Mouse (Mus musculus) left cerebral cortex, postnatal 36 days (tissue): ENCODE results near the gene Fgfr2. TPM values are rescaled to one million over a fixed set of nuclear protein-coding genes. Genes with fewer than 3 reads are reported as not detected.

Experiments
- DNase-seq, 2 experiments: peaks; one replicate each; pipeline ENCODE4 v3.0.0; 2021 to 2022; ENCODE audit warnings: low spot score in 2 of 2, mixed read lengths in 1 of 2
- intact Hi-C: fragments of 180-260 bp; cut with DNase I; formaldehyde crosslinking; loops from one replicate; pipeline ENCODE4 v1.15.1; 2025
- total RNA-seq, 2 experiments: library from RNA; stranded (reverse); gene quantifications; 2 replicates each; pipeline ENCODE4 v1.2.3; 2021

The Fgfr2 gene
- total RNA-seq, 2 experiments from 2014 or later: 41.6 to 46.6 TPM

DNA sequence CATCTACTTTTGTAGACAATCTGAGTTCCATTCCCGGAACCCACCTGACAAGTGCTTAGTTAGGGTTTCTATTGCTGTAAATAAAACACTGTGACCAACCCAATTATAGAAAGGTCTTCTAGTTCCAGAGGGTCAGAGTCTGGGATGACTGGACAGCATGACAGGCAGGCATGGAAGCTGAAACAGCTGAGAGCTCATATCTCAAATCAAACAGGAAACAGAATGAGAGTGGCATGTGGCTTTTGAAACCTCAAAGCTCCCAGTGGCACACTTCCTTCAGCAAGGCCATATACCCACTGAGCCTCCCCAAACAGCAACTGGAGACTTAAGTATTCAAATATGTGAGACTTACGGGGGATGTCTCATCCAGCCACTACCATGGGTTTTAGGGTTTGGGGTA is 250.1 kb downstream of the Fgfr2 start:
- intact Hi-C loops: no loop called here
- DNase-seq: no peak

DNA sequence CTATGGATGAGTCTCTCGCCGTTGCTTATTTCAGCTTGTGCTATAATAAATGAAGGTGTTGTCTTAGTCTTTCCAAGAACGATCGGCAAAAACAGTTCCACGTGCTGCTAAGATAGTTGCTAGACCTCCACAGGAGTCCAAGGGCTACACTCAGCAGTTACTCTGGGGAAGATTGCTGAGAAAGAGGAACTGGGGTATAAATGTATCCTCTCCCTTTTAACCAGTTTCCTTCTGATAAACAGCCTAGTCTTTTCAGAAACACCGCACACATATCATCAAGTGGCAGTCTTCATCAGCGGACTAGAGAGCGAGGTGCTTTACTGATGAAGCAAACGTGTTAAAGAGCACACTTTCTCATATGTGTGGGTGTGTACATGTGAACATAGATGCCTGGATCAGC is 256.8 kb downstream of the Fgfr2 start:
- intact Hi-C loops: no loop called here
- DNase-seq: no peak

DNA sequence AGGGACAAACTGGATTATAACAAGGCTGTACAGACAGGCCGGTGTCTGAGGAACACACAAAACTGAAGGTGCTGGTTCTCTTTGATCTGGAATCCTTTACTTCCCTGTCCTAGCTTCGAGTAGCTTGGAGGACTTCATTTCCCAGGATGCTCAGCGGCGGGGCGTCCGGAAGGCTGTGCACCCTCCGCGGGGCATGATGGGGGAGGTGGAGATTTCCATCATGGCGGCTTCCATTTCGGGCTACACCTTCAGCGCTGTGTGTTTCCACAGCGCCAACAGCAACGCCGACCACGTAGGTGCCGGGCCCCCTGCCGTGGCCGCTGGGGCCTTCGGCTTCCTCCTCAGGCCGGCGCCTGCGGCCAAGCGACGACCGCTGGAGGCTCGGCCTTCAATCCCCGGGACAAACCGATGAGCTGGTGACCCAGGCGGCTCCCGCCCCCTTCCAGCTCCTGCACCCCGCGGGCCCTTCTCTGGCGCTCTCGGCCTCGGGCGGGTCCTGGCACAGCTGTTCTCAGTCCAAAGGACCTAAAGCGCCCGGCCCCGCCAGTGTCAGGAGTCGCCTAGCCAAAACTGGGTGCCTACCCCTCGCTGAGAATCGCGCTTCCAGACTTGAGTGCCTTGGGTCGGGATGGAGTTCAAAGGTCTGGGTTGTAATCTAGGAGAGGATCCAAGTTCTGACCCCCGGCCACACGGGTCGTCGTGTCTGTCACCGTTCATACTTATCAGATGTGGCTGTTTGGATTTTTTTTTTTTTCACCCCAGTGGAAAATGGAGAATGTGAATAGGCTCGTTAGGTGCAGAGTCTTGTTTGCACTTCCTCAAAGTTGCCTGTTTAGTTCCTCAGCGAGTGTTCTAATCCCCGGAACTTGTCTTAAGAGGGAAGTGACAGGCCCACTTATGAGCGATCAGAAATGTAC is 263.9 kb downstream of the Fgfr2 start, which contains the start of gene Abraxas2:
Abraxas2 (plus strand) TSS at position 184 of the 917 bp plus-strand sequence.
- intact Hi-C loops: no loop called here
- peak; percentile 92 to 93 for DNase-seq

DNA sequence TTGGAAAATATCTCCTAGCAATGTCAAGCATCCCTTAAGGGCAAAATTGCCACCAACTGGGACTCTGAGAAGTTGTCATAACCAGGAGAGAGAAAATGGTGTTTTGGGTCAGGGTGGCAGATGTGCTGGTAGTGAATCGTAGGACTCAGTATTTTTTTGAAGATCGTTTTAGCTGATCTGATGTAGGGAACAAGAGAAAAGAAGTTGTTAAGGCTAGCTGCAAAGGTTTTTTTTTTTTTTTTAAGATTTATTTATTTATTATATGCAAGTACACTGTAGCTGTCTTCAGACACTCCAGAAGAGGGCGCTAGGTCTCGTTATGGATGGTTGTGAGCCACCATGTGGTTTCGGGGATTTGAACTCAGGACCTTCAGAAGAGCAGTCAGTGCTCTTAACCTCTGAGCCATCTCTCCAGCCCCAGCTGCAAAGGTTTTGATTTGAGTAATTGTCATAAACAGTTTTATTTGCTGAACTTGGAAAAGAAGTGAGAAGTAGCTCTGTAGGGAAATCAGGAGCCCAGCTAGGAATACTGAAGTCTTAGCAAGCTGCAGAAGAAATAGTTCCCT is 265.0 kb downstream of the Fgfr2 start:
- DNase-seq: no peak
- intact Hi-C loops: no loop called here

DNA sequence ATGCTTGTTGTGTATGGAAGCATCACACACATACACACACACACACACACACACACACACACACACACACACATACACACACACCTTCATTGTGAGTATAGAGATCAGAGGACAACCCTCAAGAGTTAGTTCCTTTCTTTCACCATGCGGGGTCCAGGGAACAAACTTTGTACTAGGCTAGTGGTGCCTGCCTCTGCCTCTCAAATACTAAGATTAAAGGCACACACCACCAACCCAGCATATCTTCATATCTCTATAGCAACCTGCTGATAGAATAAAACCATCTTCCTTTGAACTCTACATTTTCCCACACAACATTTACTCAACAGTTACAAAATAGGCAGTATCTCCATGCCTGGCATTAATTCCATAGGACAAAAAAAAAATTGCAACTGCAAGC is 267.1 kb downstream of the Fgfr2 start:
- DNase-seq: no peak
- intact Hi-C loops: no loop called here

DNA sequence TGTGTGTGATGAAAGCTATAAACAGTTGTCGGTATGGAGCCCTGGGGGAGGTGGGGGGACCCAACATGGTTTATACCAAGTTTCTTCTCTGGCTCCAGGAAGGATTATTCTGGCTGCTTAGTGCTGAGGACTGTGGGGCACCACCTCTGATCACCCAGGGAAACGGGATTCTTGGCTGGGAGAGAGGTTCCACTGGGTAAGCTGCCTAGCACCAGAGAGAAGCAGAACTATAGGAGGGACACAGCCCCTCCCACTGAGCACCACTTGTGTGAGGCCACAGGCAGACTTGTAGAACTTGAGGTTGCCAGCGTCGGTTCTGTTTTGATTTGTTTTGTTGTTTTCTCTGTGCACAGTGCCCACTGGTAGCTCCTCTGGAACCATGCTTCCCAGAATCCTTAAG is 269.2 kb downstream of the Fgfr2 start:
- intact Hi-C loops: loop anchor here (5.0 kb wide), 1 partner anchor 42 kb away; the partner anchor contains the start of gene Fam53b
- no peak for DNase-seq

DNA sequence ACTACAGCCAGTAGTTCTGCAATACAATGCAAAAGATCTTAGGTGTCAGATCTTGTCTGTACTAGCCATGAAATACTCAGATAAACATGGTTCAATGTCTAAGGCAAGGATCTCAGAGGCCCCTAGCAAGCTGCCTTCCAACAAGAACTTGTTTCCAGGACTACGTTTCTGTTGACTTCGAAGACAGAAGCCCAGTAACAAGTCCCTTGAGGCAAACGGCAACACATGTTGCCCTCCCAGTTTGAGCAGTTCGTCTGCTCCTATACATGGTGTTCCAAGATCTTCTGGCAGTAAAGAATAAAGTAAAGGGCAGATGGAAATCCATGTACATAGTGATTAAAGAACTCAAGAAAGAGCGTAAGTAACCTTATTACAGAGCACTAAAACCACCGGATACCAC is 269.8 kb downstream of the Fgfr2 start:
- intact Hi-C loops: loop anchor here (5.0 kb wide), 1 partner anchor 41 kb away; the partner anchor contains the start of gene Fam53b
- no peak for DNase-seq

DNA sequence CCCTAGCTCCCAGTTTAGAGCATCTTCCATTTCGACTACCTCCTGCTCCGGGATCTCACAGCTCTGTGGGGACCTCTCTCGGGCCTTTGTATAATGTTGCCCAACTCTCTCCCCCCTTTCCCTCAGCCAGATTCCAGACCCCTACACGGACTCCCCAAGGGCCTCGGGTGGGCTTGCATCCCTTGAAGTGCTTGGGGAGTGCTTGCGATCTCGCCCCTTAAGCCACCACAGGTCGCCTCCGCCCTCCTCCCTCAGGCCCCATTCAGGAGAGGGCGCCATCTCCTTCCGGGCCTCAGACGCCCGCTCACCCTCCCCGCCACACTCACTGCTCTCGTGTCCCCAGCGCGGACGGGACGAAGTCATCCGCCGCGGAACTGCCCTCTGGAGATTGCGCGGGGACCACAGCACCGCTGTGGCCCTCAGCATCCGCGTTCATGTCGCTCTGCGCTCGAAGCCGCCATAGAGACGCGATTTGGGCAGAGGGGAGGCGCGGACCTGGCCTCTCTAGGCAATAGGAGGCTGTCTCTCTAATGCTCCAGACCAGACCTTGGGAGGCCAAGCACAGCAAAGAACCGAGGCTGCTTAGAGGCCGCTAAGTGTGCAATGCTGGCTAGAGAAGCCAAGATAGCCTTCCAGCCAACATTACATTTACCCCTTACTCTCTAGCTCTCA is 270.8 kb downstream of the Fgfr2 start, which contains the start of gene Eef1akmt2:
Eef1akmt2 (minus strand) TSS at position 501 of the 672 bp plus-strand sequence.
- intact Hi-C loops: loop anchor here (5.0 kb wide), 1 partner anchor 40 kb away; the partner anchor contains the start of gene Fam53b
- DNase-seq: peak; percentile 85 to 87

DNA sequence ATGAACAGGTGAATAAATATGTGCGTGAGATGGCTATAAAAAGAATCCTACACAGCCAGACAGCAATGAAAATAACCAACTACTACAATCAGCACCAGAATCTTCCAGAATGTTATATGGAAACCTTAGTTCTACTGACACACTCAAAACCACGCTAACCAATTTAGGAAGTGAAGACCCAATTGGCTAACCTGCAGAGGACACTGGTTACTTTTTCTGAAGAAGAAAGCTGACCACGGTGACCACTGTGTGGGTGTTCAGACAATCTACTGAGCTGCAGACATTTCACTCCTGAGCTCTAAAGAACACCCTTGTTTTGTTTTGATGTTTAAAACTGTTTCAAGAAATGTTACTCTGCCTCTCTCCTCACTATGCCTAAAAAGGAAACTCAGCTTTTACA is 280.0 kb downstream of the Fgfr2 start:
- intact Hi-C loops: no loop called here
- DNase-seq: no peak

DNA sequence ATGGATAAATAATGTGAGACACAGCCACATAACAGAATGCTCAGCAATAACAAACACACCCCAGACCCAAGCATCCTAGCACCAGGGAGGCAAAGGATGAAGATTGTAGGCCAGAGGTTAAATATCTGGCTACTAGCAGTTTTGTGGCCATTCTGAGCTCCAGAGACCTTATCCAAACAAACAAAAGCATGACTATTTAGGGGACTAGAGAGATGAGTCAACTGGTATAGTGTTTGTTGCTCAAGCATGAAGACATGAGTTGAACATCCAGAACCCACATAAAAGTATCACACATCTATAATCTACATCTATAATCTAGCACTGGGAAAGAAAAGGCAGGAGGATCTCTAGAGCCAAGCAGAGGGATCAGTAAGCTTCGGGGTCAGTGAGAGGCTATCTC is 280.7 kb downstream of the Fgfr2 start:
- no peak for DNase-seq
- intact Hi-C loops: no loop called here

DNA sequence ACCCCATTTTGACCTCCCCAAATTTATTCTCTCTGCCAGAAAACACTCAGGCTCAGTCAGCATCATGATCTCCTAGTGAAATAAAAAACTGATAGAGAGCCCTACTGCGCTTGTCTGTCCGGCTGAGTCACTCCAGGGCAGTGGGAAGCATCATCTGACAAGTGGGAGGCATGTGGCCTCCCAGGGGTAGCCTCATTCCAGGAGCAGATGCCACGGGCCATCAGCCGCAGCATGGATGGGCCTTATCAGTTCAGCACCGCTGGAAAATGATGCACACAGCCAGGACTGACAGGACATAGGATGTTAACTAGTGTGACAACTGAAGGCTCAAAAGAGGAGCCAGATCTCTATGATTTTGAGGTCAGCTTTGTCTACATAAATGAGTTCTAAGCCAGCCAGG is 281.9 kb downstream of the Fgfr2 start:
- intact Hi-C loops: no loop called here
- no peak for DNase-seq

DNA sequence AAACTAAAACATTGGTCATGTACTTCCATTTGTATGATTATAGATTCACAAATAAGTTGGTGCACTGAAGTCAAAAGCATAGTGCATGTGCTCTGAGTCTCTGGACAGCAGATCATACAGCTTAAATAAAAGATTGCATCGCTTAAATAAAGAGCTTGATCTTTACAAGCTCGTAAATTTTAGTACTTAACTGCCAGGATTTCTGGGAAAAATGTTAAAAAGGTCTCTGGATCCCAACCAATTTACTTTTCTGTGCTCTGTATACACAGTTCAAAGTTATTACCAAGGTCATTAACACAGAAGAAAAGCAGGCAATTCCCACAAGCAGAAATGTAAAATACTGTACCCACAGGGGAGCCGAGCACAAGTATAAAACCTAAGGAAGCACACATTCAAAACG is 292.2 kb downstream of the Fgfr2 start:
- no peak for DNase-seq
- intact Hi-C loops: no loop called here

DNA sequence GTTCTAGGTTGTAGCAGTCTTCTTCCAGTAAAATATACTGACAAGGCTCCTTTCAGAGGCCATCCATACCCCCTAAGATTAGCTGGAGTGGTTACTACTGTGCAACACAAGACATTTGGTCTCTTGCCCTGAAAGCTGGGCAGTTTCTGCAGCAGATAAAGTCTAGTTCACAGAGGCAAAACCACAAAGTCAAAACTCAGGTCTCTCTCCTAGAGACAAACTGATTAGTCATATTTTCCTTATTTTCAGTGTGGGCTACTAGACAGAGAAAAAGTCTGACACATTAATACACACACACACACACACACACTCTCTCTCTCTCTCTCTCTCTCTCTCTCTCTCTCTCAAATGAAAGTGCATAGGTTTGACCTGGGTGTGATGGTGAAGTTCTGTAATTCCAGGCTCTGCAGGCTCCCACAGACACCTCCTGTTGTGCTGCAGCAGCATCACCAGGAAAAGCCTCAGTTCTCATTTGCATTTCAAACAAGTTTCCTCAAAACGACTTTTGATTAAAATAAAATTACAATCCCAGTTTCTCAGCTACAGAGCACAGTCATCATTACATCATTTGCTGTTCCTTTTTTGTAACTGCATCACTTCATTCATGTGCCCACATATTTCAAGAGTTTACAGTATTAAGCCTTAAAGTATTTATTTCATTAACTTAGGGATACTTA is 298.7 kb downstream of the Fgfr2 start:
- no peak for DNase-seq
- intact Hi-C loops: no loop called here

DNA sequence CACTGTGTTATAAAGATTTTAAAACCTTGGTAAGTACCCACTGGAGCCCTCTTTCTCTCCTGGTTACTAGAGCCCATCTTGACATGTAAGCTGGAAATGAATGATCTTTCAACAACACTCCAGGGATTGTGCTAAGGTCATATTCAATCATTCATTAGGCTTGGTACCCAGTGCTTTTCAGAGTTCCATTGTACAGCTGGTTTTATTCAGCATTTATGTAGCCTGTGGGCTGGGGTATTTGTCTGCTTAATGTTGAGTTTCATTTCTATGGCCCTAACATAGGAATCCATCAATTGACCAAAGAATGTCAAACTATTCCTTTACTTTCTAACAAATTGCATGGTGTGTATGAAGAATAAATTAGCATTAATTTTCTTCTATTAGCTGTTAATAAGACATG is 299.3 kb downstream of the Fgfr2 start:
- no peak for DNase-seq
- intact Hi-C loops: no loop called here

DNA sequence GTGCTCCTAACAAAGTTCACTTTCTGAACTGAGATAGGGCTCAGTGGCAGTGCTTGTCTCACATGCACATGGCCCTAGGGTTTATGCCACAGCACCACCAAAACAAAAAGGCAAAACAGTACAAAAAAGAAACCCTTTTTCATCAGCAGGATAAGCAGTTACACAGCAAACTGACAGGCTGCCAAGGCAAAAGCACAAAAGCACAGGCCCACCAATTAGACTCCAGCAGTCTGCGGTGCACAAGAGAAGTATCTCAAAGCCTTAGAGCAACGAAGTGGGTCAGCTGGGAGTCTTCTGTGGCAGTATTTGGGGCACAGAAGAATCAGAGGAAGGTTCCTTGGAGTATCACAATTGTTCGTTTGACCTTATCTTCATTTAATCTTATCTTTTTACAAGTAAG is 302.5 kb downstream of the Fgfr2 start:
- no peak for DNase-seq
- intact Hi-C loops: no loop called here

DNA sequence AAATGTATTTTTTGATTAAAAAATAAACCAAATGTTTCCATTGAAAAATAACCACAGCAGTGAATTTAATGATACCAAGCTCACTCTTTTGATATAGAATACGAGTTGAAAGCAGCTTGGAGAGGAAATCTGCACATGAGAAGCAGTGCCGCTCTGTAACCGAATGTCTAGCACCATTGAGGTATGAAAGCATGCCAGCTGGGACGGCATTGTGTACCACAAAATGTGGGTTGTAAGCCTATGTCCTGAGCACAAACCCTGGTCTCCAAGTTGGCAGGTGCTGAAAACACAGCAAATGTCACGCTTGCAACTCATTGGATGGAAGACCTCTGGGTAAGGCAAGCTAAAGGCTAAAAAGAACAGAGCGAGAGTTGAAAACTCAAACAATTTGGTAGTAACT is 306.1 kb downstream of the Fgfr2 start:
- intact Hi-C loops: loop anchor here (10.0 kb wide), 1 partner anchor 242 kb away; the partner anchor contains the start of gene Oat
- no peak for DNase-seq

DNA sequence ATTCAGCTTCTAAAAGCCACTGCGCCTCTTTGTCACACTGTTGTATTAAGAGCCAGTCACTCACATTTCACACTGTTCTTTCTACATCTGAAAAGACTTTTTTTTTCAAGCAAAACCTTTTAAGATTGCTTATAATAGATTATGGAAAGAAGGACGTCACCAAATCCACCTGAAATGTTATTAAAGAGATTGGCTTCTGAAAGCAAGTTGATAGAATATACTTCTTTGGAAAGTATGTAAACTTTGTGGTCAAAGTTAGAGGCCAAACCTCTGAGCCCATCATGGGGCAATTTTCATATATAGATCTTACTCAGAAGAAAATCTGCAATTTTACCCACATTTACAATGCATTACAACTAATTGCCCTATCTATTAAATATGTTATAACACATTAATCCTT is 306.6 kb downstream of the Fgfr2 start:
- intact Hi-C loops: loop anchor here (10.0 kb wide), 1 partner anchor 242 kb away; the partner anchor contains the start of gene Oat
- no peak for DNase-seq

DNA sequence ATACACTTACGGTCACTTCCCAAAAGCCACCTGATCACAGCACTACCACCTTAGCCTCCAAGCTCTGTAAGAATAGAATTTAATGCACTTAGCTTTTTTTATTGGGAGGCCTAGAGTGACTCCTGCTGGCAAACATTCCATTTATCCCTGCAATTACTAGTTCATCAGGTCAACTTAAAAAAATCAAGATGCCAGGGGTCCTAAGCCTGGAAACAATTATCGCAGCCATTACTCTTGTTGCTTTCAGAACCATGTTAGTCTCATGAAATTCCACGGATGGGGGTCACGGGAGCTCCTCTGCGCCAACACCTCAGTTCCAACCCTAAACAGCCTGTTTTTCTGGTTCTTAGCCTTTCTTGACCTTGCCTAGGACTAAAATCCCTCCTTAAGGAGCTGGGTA is 308.1 kb downstream of the Fgfr2 start:
- intact Hi-C loops: loop anchor here (10.0 kb wide), 1 partner anchor 240 kb away; the partner anchor contains the start of gene Oat
- DNase-seq: no peak

DNA sequence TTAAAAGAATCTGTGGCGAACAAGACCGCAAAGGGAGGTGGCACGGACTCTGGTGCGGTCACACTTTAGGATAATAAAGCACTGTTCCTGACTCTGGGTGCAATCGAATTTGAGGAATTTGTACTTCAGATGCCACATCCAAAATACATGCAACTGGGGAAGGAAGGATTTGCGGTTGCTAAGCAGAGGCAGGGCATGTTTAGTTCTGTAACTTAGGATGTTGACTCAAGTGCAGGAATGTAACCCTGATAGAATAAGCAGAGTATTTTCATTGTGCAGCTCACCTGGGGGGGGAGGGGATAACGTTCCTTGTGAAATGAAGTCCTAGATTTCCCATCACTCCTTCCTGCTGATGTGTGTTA is 309.1 kb downstream of the Fgfr2 start:
- no peak for DNase-seq
- intact Hi-C loops: loop anchor here (5.0 to 10.0 kb wide), 5 partner anchors 38 to 239 kb away; partner anchors contain the start of genes Eef1akmt2 and Oat
